Mouse (Mus musculus): Measurements from ENCODE around the gene Akap13. TPM values are rescaled to one million over a fixed set of nuclear protein-coding genes. Genes with fewer than 3 reads are reported as not detected.

The Akap13 gene
- polyA plus RNA-seq, 1 experiment from 2014 or later: 25.7 TPM

- no peaks in the 10 kb centered on the region for H3K9me3 ChIP-seq (ENCODE audit: low read length)
- no peak overlapping the region for H3K9ac ChIP-seq (replicated peaks)
- peaks cover 32% of the 10 kb centered on the region for H3K4me1 ChIP-seq (ENCODE audit: insufficient read depth)
- no peak overlapping the region for H3K27ac ChIP-seq (ENCODE audit: low read depth)
- no peak overlapping the region for H3K4me3 ChIP-seq (ENCODE audit: low read depth, low read length)
- ATAC-seq (no peak), DNase-seq (no peak)
- 55% methylated on average over 2 of the region's 2 CpGs for WGBS (ENCODE audit: insufficient replicate concordance)
- no peak overlapping the region for H3K4me2 ChIP-seq (ENCODE audit: low read depth, low read length)
- no peak for TF ChIP-seq EP300 (IDR thresholded peaks at IDR 0.05; ENCODE audit: low read depth)
- TF ChIP-seq CTCF (IDR thresholded peaks at IDR 0.05; ENCODE audit: low read depth): no peak
- H3K36me3 ChIP-seq (replicated peaks; ENCODE audit: insufficient read depth, low read length): peaks cover 7% of the 10 kb centered on the region
- no peaks in the 10 kb centered on the region for H3K27me3 ChIP-seq (ENCODE audit: insufficient read depth, low read length)
Observed at GRCm38 (mm10) chr7:75644585-75644984, 189.3 kb downstream of the Akap13 start.

- ATAC-seq: no peak
- Histone ChIP-seq H3K27ac (ENCODE audit: low read depth) (no peak overlapping the region), H3K9me3 (ENCODE audit: low read length) (no peaks in the 10 kb centered on the region), H3K4me3 (ENCODE audit: low read depth, low read length) (no peak overlapping the region), H3K27me3 (ENCODE audit: insufficient read depth, low read length) (no peaks in the 10 kb centered on the region), H3K36me3 (replicated peaks; ENCODE audit: insufficient read depth, low read length) (peaks cover 7% of the 10 kb centered on the region), H3K9ac (replicated peaks) (no peak overlapping the region), H3K4me1 (ENCODE audit: insufficient read depth) (peaks cover 34% of the 10 kb centered on the region), H3K4me2 (ENCODE audit: low read depth, low read length) (no peak overlapping the region)
- no peak for TF ChIP-seq EP300 (IDR thresholded peaks at IDR 0.05; ENCODE audit: low read depth)
- no peak for DNase-seq
- 50% methylated on average over 5 of the region's 5 CpGs for WGBS (ENCODE audit: insufficient replicate concordance)
Observed at GRCm38 (mm10) chr7:75645156-75645933, 190.0 kb downstream of the Akap13 start.

GRCm38 (mm10) chr7:75648051-75648450 is 192.7 kb downstream of the Akap13 start:
- no peak overlapping the region for H3K27ac ChIP-seq (ENCODE audit: low read depth)
- no peak overlapping the region for H3K9ac ChIP-seq (replicated peaks)
- WGBS (ENCODE audit: insufficient replicate concordance): 79% methylated on average over 3 of the region's 3 CpGs
- H3K4me1 ChIP-seq (ENCODE audit: insufficient read depth): peaks cover 22% of the 10 kb centered on the region
- ATAC-seq: no peak
- no peak overlapping the region for H3K4me2 ChIP-seq (ENCODE audit: low read depth, low read length)
- no peaks in the 10 kb centered on the region for H3K9me3 ChIP-seq (ENCODE audit: low read length)
- TF ChIP-seq EP300 (IDR thresholded peaks at IDR 0.05; ENCODE audit: low read depth) (no peak), CTCF (IDR thresholded peaks at IDR 0.05; ENCODE audit: low read depth) (no peak)
- H3K4me3 ChIP-seq (ENCODE audit: low read depth, low read length): no peak overlapping the region
- H3K27me3 ChIP-seq (ENCODE audit: insufficient read depth, low read length): no peaks in the 10 kb centered on the region
- DNase-seq: no peak
- peaks cover 7% of the 10 kb centered on the region for H3K36me3 ChIP-seq (replicated peaks; ENCODE audit: insufficient read depth, low read length)

- ATAC-seq (no peak), DNase-seq (no peak)
- WGBS (ENCODE audit: insufficient replicate concordance): 51% methylated on average over 4 of the region's 4 CpGs
Observed at GRCm38 (mm10) chr7:75648961-75649360, 193.6 kb downstream of the Akap13 start.

GRCm38 (mm10) chr7:75649966-75650365 is 194.6 kb downstream of the Akap13 start:
- Histone ChIP-seq H3K4me2 (ENCODE audit: low read depth, low read length) (no peak overlapping the region), H3K4me1 (ENCODE audit: insufficient read depth) (peaks cover 26% of the 10 kb centered on the region), H3K27ac (ENCODE audit: low read depth) (no peak overlapping the region), H3K36me3 (replicated peaks; ENCODE audit: insufficient read depth, low read length) (peaks cover 4% of the 10 kb centered on the region; the same call in 1 of the 2 replicates), H3K9ac (replicated peaks) (no peak overlapping the region), H3K4me3 (ENCODE audit: low read depth, low read length) (no peak overlapping the region), H3K9me3 (ENCODE audit: low read length) (no peaks in the 10 kb centered on the region), H3K27me3 (ENCODE audit: insufficient read depth, low read length) (no peaks in the 10 kb centered on the region)
- DNase-seq (no peak), ATAC-seq (no peak)
- 43% methylated on average over 1 of the region's 1 CpGs for WGBS (ENCODE audit: insufficient replicate concordance)
- TF ChIP-seq CTCF (IDR thresholded peaks at IDR 0.05; ENCODE audit: low read depth) (no peak), EP300 (IDR thresholded peaks at IDR 0.05; ENCODE audit: low read depth) (no peak)

More at GRCm38 (mm10) chr7:75648961-75649360, 193.6 kb downstream of the Akap13 start:
- Histone ChIP-seq H3K27me3 (ENCODE audit: insufficient read depth, low read length) (no peaks in the 10 kb centered on the region), H3K4me2 (ENCODE audit: low read depth, low read length) (no peak overlapping the region), H3K9me3 (ENCODE audit: low read length) (no peaks in the 10 kb centered on the region), H3K4me3 (ENCODE audit: low read depth, low read length) (no peak overlapping the region), H3K9ac (replicated peaks) (no peak overlapping the region), H3K4me1 (ENCODE audit: insufficient read depth) (peaks cover 27% of the 10 kb centered on the region), H3K27ac (ENCODE audit: low read depth) (no peak overlapping the region), H3K36me3 (replicated peaks; ENCODE audit: insufficient read depth, low read length) (peaks cover 7% of the 10 kb centered on the region; the same call in 1 of the 2 replicates)
- no peak for TF ChIP-seq CTCF (IDR thresholded peaks at IDR 0.05; ENCODE audit: low read depth)
- TF ChIP-seq EP300 (IDR thresholded peaks at IDR 0.05; ENCODE audit: low read depth): no peak

GRCm38 (mm10) chr7:75653684-75654317 is 198.5 kb downstream of the Akap13 start:
- Histone ChIP-seq H3K27ac (ENCODE audit: low read depth) (no peak overlapping the region), H3K4me2 (ENCODE audit: low read depth, low read length) (no peak overlapping the region), H3K36me3 (replicated peaks; ENCODE audit: insufficient read depth, low read length) (0 out of 2 replicates have a peak, but pooled peaks cover 4% of the 10 kb centered on the region), H3K9me3 (ENCODE audit: low read length) (no peaks in the 10 kb centered on the region), H3K27me3 (ENCODE audit: insufficient read depth, low read length) (no peaks in the 10 kb centered on the region), H3K4me1 (ENCODE audit: insufficient read depth) (peaks cover 31% of the 10 kb centered on the region), H3K9ac (replicated peaks) (no peak overlapping the region), H3K4me3 (ENCODE audit: low read depth, low read length) (no peak overlapping the region)
- ATAC-seq: no peak
- no peak for DNase-seq
- 36% methylated on average over 3 of the region's 3 CpGs for WGBS (ENCODE audit: insufficient replicate concordance)
- no peak for TF ChIP-seq CTCF (IDR thresholded peaks at IDR 0.05; ENCODE audit: low read depth)
- TF ChIP-seq EP300 (IDR thresholded peaks at IDR 0.05; ENCODE audit: low read depth): no peak
